Mouse (Mus musculus) lung, embryonic 14.5 days (tissue): Measurements from ENCODE around the gene Fam110a. TPM values are rescaled to one million over a fixed set of nuclear protein-coding genes. Genes with fewer than 3 reads are reported as not detected.

ENCODE experiments used
- ATAC-seq: fragments of 200-750 bp; cut with Nextera tagmentation; 2 replicates; pipeline ENCODE4 v1.8.0; 2017; ENCODE audit warnings: mild to moderate bottlenecking, moderate TSS enrichment, moderate library complexity; ENCODE audit not compliant: insufficient read depth
- DNase-seq: peaks from one replicate; pipeline ENCODE4 v3.0.0-alpha.2; 2015
- H3K27ac ChIP-seq: fragments of 300-500 bp; sonication (generic); 2 replicates; pipeline ENCODE4 v1.5.1; 2014; ENCODE audit warnings: low read depth, mild to moderate bottlenecking, moderate library complexity
- H3K27me3 ChIP-seq: fragments of 300-500 bp; sonication (generic); 2 replicates; pipeline ENCODE4 v1.6.1; 2014; ENCODE audit warnings: low read length, control low read depth; ENCODE audit not compliant: insufficient read depth
- H3K36me3 ChIP-seq: fragments of 300-500 bp; sonication (generic); 2 replicates; pipeline ENCODE4 v1.6.1; 2014; ENCODE audit warnings: control low read depth; ENCODE audit not compliant: insufficient read depth
- H3K4me1 ChIP-seq: fragments of 300-500 bp; sonication (generic); 2 replicates; pipeline ENCODE4 v1.6.1; 2014; ENCODE audit warnings: antibody characterized with exemption, control low read depth; ENCODE audit not compliant: insufficient read depth
- H3K4me2 ChIP-seq: fragments of 300-500 bp; sonication (generic); 2 replicates; pipeline ENCODE4 v1.6.1; 2014; ENCODE audit warnings: mild to moderate bottlenecking
- H3K4me3 ChIP-seq: fragments of 300-500 bp; sonication (generic); 2 replicates; pipeline ENCODE4 v1.5.1; 2014; ENCODE audit warnings: low read depth, low read length
- H3K9ac ChIP-seq: fragments of 300-500 bp; sonication (generic); 2 replicates; pipeline ENCODE4 v1.6.1; 2014
- H3K9me3 ChIP-seq: fragments of 300-500 bp; sonication (generic); 2 replicates; pipeline ENCODE4 v1.6.1; 2016; ENCODE audit warnings: low read depth, low read length, control low read depth
- CTCF ChIP-seq: IDR thresholded peaks from 2 replicates; pipeline ENCODE4 v1.5.1; 2016; ENCODE audit warnings: antibody characterized with exemption, low read depth
- WGBS: fragments of 180-500 bp; shearing (Covaris S2); extraction: QIAGEN DNeasy Blood & Tissue Kit; methylation state at CpG from one replicate; pipeline ENCODE4 v1.1.7; 2014; 5-methylcytosine and 5-hydroxymethylcytosine counted together
- microRNA counts: library from miRNA; unstranded; fragments of <30 nt; microRNA quantifications from one replicate; lab custom pipeline; 2016
- microRNA-seq: library from miRNA; unstranded; fragments of <30 nt; microRNA quantifications from one replicate; pipeline ENCODE4, GENCODE M21; 2016; ENCODE audit warnings: borderline number of aligned reads
- polyA plus RNA-seq: library from polyadenylated mRNA; unstranded; fragments of >200 nt; fragmentation: Nextera tagmentation; extraction: Ambion mirVana; gene quantifications from 2 replicates; pipeline ENCODE4 v1.2.1, GENCODE M21; 2014

The Fam110a gene
- polyA plus RNA-seq, 1 experiment from 2014 or later = 29.3 TPM

GRCm38 (mm10) chr2:151927103-151927502 lies 52.9 kb downstream of the Fam110a start:
- TF ChIP-seq CTCF = no peak
- Histone ChIP-seq H3K9me3 (no peaks in the 10 kb centered on the region), H3K4me2 (no peak overlapping the region), H3K4me1 (no peaks in the 10 kb centered on the region), H3K27me3 (no peaks in the 10 kb centered on the region), H3K27ac (no peak overlapping the region), H3K9ac (no peak overlapping the region), H3K4me3 (no peak overlapping the region), H3K36me3 (no peaks in the 10 kb centered on the region)
- ATAC-seq = no peak
- DNase-seq = no peak
- WGBS = 87% methylated on average over 11 of the region's 11 CpGs

GRCm38 (mm10) chr2:151925715-151926114 lies 54.3 kb downstream of the Fam110a start:
- 38% methylated on average over 4 of the region's 4 CpGs for WGBS
- H3K4me1 ChIP-seq = no peaks in the 10 kb centered on the region
- no peaks in the 10 kb centered on the region for H3K36me3 ChIP-seq
- DNase-seq (peak; percentile 16), ATAC-seq (no peak)
- H3K9ac ChIP-seq = no peak overlapping the region
- no peak overlapping the region for H3K4me2 ChIP-seq
- H3K9me3 ChIP-seq = no peaks in the 10 kb centered on the region
- H3K27me3 ChIP-seq = no peaks in the 10 kb centered on the region
- no peak for TF ChIP-seq CTCF
- no peak overlapping the region for H3K4me3 ChIP-seq
- no peak overlapping the region for H3K27ac ChIP-seq

DNA sequence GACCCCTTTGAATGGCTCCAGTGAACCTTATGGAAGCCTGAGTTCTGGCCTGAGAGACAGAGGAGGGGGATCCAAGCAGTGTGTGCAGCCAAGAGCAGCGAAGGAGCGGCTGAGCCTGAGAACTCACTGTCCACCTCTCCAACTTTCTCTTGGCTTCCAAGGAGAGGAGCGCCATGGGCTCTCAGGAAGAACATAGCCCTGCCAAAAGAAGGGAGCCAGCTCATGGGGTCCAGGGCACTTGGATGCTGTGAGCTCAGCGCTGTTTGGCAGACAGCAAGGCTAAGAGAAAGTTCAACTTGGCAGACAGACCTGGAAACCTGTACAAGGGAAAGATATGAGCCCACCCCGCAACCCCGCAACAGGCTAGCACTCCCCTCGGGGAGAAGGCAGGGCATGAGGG lies 55.7 kb downstream of the Fam110a start:
- H3K4me2 ChIP-seq = no peak overlapping the region
- TF ChIP-seq CTCF = no peak

DNA sequence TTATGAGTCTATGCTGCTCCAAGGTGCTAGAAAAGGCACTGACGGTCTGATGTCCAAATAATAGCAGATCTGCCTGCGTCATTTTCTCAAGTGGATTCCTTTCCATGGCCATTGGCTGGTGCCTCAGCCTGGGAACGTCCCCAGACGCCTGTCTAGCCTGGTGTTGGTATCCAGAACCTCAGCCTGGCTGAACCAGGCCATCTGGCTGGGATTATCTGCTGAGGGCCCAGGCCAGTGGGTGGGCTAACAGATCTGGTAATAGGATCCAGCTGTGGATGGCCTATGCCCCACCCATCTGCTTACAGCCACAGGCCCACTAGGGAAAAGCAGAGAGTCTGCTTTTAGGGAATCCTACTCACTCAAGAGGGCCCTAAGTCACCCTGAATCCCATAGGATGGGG lies 58.4 kb downstream of the Fam110a start:
- Histone ChIP-seq H3K4me2 (no peak overlapping the region), H3K27ac (no peak overlapping the region; the same call in 1 of the 2 replicates), H3K4me3 (no peak overlapping the region), H3K4me1 (peaks cover 1% of the 10 kb centered on the region; the same call in 1 of the 2 replicates), H3K36me3 (no peaks in the 10 kb centered on the region), H3K9ac (no peak overlapping the region), H3K27me3 (no peaks in the 10 kb centered on the region), H3K9me3 (no peaks in the 10 kb centered on the region)
- no peak for TF ChIP-seq CTCF
- DNase-seq = peak; percentile 46
- ATAC-seq = peak; percentile 73; the same call in 1 of the 2 replicates
- 20% methylated on average over 4 of the region's 4 CpGs for WGBS

More for the DNA sequence above, 55.7 kb downstream of the Fam110a start:
- H3K4me1 ChIP-seq = no peaks in the 10 kb centered on the region
- H3K9ac ChIP-seq = no peak overlapping the region
- H3K27me3 ChIP-seq = no peaks in the 10 kb centered on the region
- DNase-seq = no peak
- no peaks in the 10 kb centered on the region for H3K36me3 ChIP-seq
- 83% methylated on average over 7 of the region's 7 CpGs for WGBS
- H3K9me3 ChIP-seq = no peaks in the 10 kb centered on the region
- H3K27ac ChIP-seq = no peak overlapping the region
- no peak for ATAC-seq
- no peak overlapping the region for H3K4me3 ChIP-seq

- Histone ChIP-seq H3K36me3 (no peaks in the 10 kb centered on the region), H3K4me3 (no peak overlapping the region), H3K27ac (no peak overlapping the region), H3K9me3 (no peaks in the 10 kb centered on the region), H3K4me2 (no peak overlapping the region), H3K27me3 (no peaks in the 10 kb centered on the region), H3K4me1 (peaks cover 4% of the 10 kb centered on the region; the same call in 1 of the 2 replicates), H3K9ac (no peak overlapping the region)
- DNase-seq = no peak
- 63% methylated on average over 8 of the region's 8 CpGs for WGBS
- TF ChIP-seq CTCF = no peak
- ATAC-seq = no peak
Measured at GRCm38 (mm10) chr2:151921068-151921467, 59.0 kb downstream of the Fam110a start.

MicroRNAs encoded within 50 kb of the gene (microRNA counts, 519-probe panel; counts per million panel counts)
- microRNA mmu-miR-1953 (lab: Ali Mortazavi, UCI) = 1,896 counts per million, percentile 18 among the panel's probes with 10 or more counts

Small RNAs within 50 kb of the gene (microRNA-seq; reads per million reads assigned to microRNA genes)
- 1.9 reads per million for gene Mir1953

Other genes starting within 250 kb of the Fam110a start
- 41.3 and 42.1 TPM in 2 replicates for gene Psmf1, start 236.0 kb downstream of the Fam110a start, polyA plus RNA-seq
- 0.17 and 0.27 TPM in 2 replicates for gene Rspo4, start 137.3 kb downstream of the Fam110a start, polyA plus RNA-seq
- 0.23 and 0.32 TPM in 2 replicates for gene Angpt4, start 69.0 kb downstream of the Fam110a start, polyA plus RNA-seq
- 0.72 and 1.5 TPM in 2 replicates for gene Slc52a3, start 16.3 kb upstream of the Fam110a start, polyA plus RNA-seq
- not detected in 2 replicates for gene Scrt2, start 101.3 kb upstream of the Fam110a start, polyA plus RNA-seq
- gene Srxn1, start 125.3 kb upstream of the Fam110a start, polyA plus RNA-seq = 5.6 and 6.6 TPM in 2 replicates
- gene Tcf15, start 163.3 kb upstream of the Fam110a start, polyA plus RNA-seq = 9.9 and 11.0 TPM in 2 replicates
- gene Csnk2a1, start 246.6 kb upstream of the Fam110a start, polyA plus RNA-seq = 97.1 and 98.2 TPM in 2 replicates